Mouse (Mus musculus): ENCODE measurements around the gene Padi1. TPM values are rescaled to one million over a fixed set of nuclear protein-coding genes. Genes with fewer than 3 reads are reported as not detected.

The Padi1 gene
- polyA plus RNA-seq, 1 experiment from 2014 or later = 0.20 TPM

GRCm38 (mm10) chr4:140775876-140776275, 69.7 kb downstream of the Padi1 start:
- H3K4me2 ChIP-seq = no peak overlapping the region
- ATAC-seq (ENCODE audit: insufficient number of reproducible peaks, low FRiP score, low TSS enrichment, low read depth) = no peak
- H3K4me3 ChIP-seq = no peak overlapping the region
- no peak overlapping the region for H3K9ac ChIP-seq
- H3K27me3 ChIP-seq = no peaks in the 10 kb centered on the region
- H3K4me1 ChIP-seq = peaks cover 5% of the 10 kb centered on the region; the same call in 1 of the 2 replicates
- no peaks in the 10 kb centered on the region for H3K36me3 ChIP-seq
- WGBS = 80% methylated on average over 10 of the region's 10 CpGs
- no peak overlapping the region for H3K27ac ChIP-seq
- no peaks in the 10 kb centered on the region for H3K9me3 ChIP-seq

- Histone ChIP-seq H3K27me3 (no peaks in the 10 kb centered on the region), H3K9ac (no peak overlapping the region), H3K4me1 (peaks cover 10% of the 10 kb centered on the region), H3K4me3 (no peak overlapping the region), H3K9me3 (no peaks in the 10 kb centered on the region), H3K36me3 (no peaks in the 10 kb centered on the region), H3K4me2 (no peak overlapping the region), H3K27ac (no peak overlapping the region)
- WGBS = 75% methylated on average over 9 of the region's 9 CpGs
- no peak for ATAC-seq (ENCODE audit: insufficient number of reproducible peaks, low FRiP score, low TSS enrichment, low read depth)
These were observed 70.7 kb downstream of the Padi1 start for GRCm38 (mm10) chr4:140774893-140775292.

GRCm38 (mm10) chr4:140774025-140774800, 71.4 kb downstream of the Padi1 start, which contains the start of gene Padi4:
Gene Padi4, minus strand, starts transcription at chr4:140774236.
- Histone ChIP-seq H3K36me3 (no peaks in the 10 kb centered on the region), H3K4me1 (peaks cover 8% of the 10 kb centered on the region; the same call in 1 of the 2 replicates), H3K9ac (no peak within 1 kb of the TSS), H3K27ac (no peak within 1 kb of the TSS), H3K27me3 (no peaks in the 10 kb centered on the region), H3K4me2 (no peak within 1 kb of the TSS), H3K4me3 (no peak within 1 kb of the TSS), H3K9me3 (no peaks in the 10 kb centered on the region)
- ATAC-seq (ENCODE audit: insufficient number of reproducible peaks, low FRiP score, low TSS enrichment, low read depth) = no peak
- WGBS = 83% methylated on average over 21 of the region's 21 CpGs

- Histone ChIP-seq H3K36me3 (no peaks in the 10 kb centered on the region), H3K27me3 (no peaks in the 10 kb centered on the region), H3K4me3 (no peak overlapping the region), H3K27ac (no peak overlapping the region), H3K4me1 (peaks cover 8% of the 10 kb centered on the region; the same call in 1 of the 2 replicates), H3K4me2 (no peak overlapping the region), H3K9me3 (no peaks in the 10 kb centered on the region), H3K9ac (no peak overlapping the region)
- 39% methylated on average over 4 of the region's 4 CpGs for WGBS
- ATAC-seq (ENCODE audit: insufficient number of reproducible peaks, low FRiP score, low TSS enrichment, low read depth) = no peak
These were observed 74.5 kb downstream of the Padi1 start for GRCm38 (mm10) chr4:140771091-140771490.

- Histone ChIP-seq H3K9me3 (no peaks in the 10 kb centered on the region), H3K4me3 (peak overlapping the region; percentile 31), H3K4me2 (peak overlapping the region; percentile 39), H3K9ac (no peak overlapping the region), H3K4me1 (peaks cover 8% of the 10 kb centered on the region; the same call in 1 of the 2 replicates), H3K27me3 (no peaks in the 10 kb centered on the region), H3K36me3 (no peaks in the 10 kb centered on the region), H3K27ac (no peak overlapping the region)
- 15% methylated on average over 13 of the region's 13 CpGs for WGBS
- no peak for ATAC-seq (ENCODE audit: insufficient number of reproducible peaks, low FRiP score, low TSS enrichment, low read depth)
These were observed 75.1 kb downstream of the Padi1 start for GRCm38 (mm10) chr4:140770433-140770832.

- WGBS = 77% methylated on average over 5 of the region's 5 CpGs
- H3K4me2 ChIP-seq = no peak overlapping the region
- H3K27me3 ChIP-seq = no peaks in the 10 kb centered on the region
- no peak overlapping the region for H3K4me3 ChIP-seq
- no peak for ATAC-seq (ENCODE audit: insufficient number of reproducible peaks, low FRiP score, low TSS enrichment, low read depth)
- no peak overlapping the region for H3K9ac ChIP-seq
- H3K27ac ChIP-seq = no peak overlapping the region
- H3K4me1 ChIP-seq = peaks cover 5% of the 10 kb centered on the region; the same call in 1 of the 2 replicates
- H3K9me3 ChIP-seq = no peaks in the 10 kb centered on the region
- H3K36me3 ChIP-seq = no peaks in the 10 kb centered on the region
These were observed 76.6 kb downstream of the Padi1 start for GRCm38 (mm10) chr4:140768973-140769372.

GRCm38 (mm10) chr4:140765936-140766335, 79.6 kb downstream of the Padi1 start:
- Histone ChIP-seq H3K4me1 (peaks cover 5% of the 10 kb centered on the region; the same call in 1 of the 2 replicates), H3K27me3 (no peaks in the 10 kb centered on the region), H3K9ac (no peak overlapping the region), H3K4me3 (no peak overlapping the region), H3K4me2 (no peak overlapping the region), H3K36me3 (no peaks in the 10 kb centered on the region), H3K27ac (no peak overlapping the region), H3K9me3 (no peaks in the 10 kb centered on the region)
- ATAC-seq (ENCODE audit: insufficient number of reproducible peaks, low FRiP score, low TSS enrichment, low read depth) = no peak
- WGBS = 74% methylated on average over 3 of the region's 3 CpGs

GRCm38 (mm10) chr4:140763158-140763557, 82.4 kb downstream of the Padi1 start:
- Histone ChIP-seq H3K9ac (no peak overlapping the region), H3K27ac (no peak overlapping the region), H3K9me3 (no peaks in the 10 kb centered on the region), H3K4me2 (no peak overlapping the region), H3K4me1 (no peaks in the 10 kb centered on the region), H3K4me3 (no peak overlapping the region), H3K36me3 (no peaks in the 10 kb centered on the region), H3K27me3 (no peaks in the 10 kb centered on the region)
- peak; percentile 31; the same call in 1 of the 2 replicates for ATAC-seq (ENCODE audit: insufficient number of reproducible peaks, low FRiP score, low TSS enrichment, low read depth)
- 14% methylated on average over 9 of the region's 9 CpGs for WGBS

Other genes starting within 250 kb of the Padi1 start
- gene Arhgef10l, start 179.8 kb downstream of the Padi1 start, polyA plus RNA-seq (2015; fragmentation: Nextera tagmentation; extraction: Ambion mirVana) = 22.4 and 23.0 TPM in 2 replicates
- 31.0 and 32.5 TPM in 2 replicates for gene Rcc2, start 145.2 kb downstream of the Padi1 start, polyA plus RNA-seq (2015; fragmentation: Nextera tagmentation; extraction: Ambion mirVana)
- gene Padi6, start 103.1 kb downstream of the Padi1 start, polyA plus RNA-seq (2015; fragmentation: Nextera tagmentation; extraction: Ambion mirVana) = not detected in 2 replicates
- gene Padi4, start 71.5 kb downstream of the Padi1 start, polyA plus RNA-seq (2015; fragmentation: Nextera tagmentation; extraction: Ambion mirVana) = 0.19 and 0.56 TPM in 2 replicates
- gene Padi3, start 35.1 kb downstream of the Padi1 start, polyA plus RNA-seq (2015; fragmentation: Nextera tagmentation; extraction: Ambion mirVana) = 0.45 and 0.59 TPM in 2 replicates
- 4.3 and 10.5 TPM in 2 replicates for gene Padi2, start 60.6 kb upstream of the Padi1 start, polyA plus RNA-seq (2015; fragmentation: Nextera tagmentation; extraction: Ambion mirVana)
- gene Sdhb, start 115.4 kb upstream of the Padi1 start, polyA plus RNA-seq (2015; fragmentation: Nextera tagmentation; extraction: Ambion mirVana) = 333 and 348 TPM in 2 replicates
- gene Atp13a2, start 141.1 kb upstream of the Padi1 start, polyA plus RNA-seq (2015; fragmentation: Nextera tagmentation; extraction: Ambion mirVana) = 37.3 and 41.0 TPM in 2 replicates
- 958 and 1,066 TPM in 2 replicates for gene Mfap2, start 164.6 kb upstream of the Padi1 start, polyA plus RNA-seq (2015; fragmentation: Nextera tagmentation; extraction: Ambion mirVana)
- 4.0 and 5.8 TPM in 2 replicates for gene Crocc, start 214.8 kb upstream of the Padi1 start, polyA plus RNA-seq (2015; fragmentation: Nextera tagmentation; extraction: Ambion mirVana)
- 95.8 and 104 TPM in 2 replicates for gene Necap2, start 232.6 kb upstream of the Padi1 start, polyA plus RNA-seq (2015; fragmentation: Nextera tagmentation; extraction: Ambion mirVana)
- gene Spata21, start 242.6 kb upstream of the Padi1 start, polyA plus RNA-seq (2015; fragmentation: Nextera tagmentation; extraction: Ambion mirVana) = 0.14 and 0.36 TPM in 2 replicates

All from limb, embryonic 15.5 days (tissue).